Mouse (Mus musculus) spleen, postnatal 14 days (tissue): ENCODE results near the gene Zfp352.
"Not testable (repeated sequence)": the region's sequence is repeated elsewhere in the genome, so short reads cannot be mapped to it uniquely, and the experiment has no call there.

Source experiments
- DNase-seq, 2 experiments: peaks; one replicate each; pipeline ENCODE4 v3.0.0; 2021 to 2022; ENCODE audit warnings: low spot score in 2 of 2

Zfp352 gene

DNA sequence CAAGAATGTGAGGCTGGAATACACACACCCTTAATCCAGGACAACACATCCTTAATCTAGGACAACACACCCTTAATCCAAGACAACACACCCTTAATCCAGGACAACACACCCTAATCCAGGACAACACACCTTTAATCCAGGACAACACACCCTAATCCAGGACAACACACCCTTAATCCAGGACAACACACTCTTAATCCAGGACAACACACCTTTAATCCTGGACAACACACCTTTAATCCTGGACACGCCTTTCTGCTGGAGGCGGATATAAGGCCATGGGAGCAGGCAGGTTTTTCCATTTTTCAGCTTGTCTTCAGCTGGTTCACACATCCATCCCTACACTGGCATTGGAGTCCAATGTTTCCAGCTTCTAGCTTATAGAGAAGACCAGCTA is at the start of gene Zfp352:
Gene Zfp352, plus strand, starts transcription at position 301 of the 400 bp plus-strand sequence.
- no peak for DNase-seq

DNA sequence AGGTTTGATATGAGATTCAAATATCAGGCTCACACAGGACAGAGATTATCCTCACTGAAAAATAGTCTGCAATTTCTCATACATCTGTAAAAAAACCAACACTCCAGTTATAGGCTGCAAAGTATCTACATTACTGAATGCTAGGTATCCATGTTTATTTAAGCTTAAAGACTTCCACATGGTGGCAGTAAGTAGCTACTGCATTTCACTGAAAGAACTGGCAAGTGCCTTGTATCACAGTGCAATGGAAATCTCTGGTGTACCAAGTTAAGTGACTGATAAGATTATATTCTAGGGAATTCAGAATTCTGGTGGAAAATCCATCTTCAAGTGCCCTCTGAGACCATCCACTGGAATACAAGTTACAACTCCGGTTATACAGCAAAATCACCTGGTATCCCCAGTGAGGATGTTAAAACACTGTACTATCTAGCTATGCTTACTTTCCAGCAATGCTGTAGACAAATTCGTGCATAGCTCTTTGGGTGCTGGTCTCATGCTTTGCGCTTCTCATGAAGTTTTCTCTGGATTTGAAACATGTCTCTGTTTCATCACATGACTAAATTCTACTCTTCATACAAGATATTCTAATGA is 47.6 kb upstream of the Zfp352 start:
- no peak for DNase-seq

DNA sequence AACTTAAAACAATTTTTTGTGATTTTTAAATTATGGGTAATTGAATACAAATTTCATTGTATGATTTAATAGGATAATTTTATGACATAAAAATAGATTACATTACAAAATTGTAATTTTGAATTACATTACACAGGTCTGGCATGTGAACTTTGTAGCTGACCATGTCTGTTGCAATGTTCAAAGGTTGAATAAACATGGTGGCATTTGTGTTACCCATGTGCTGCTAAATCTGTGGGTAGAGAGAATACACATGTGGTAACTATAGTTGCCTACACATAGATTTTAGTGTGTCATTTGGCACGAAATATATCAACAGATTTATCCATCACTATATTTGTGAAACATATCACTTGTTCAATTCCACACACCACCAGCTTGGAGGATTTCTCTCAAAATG is 44.6 kb upstream of the Zfp352 start:
- DNase-seq: no peak

- no peak for DNase-seq
Measured at GRCm38 (mm10) chr4:90203421-90203820, 15.2 kb upstream of the Zfp352 start.

DNA sequence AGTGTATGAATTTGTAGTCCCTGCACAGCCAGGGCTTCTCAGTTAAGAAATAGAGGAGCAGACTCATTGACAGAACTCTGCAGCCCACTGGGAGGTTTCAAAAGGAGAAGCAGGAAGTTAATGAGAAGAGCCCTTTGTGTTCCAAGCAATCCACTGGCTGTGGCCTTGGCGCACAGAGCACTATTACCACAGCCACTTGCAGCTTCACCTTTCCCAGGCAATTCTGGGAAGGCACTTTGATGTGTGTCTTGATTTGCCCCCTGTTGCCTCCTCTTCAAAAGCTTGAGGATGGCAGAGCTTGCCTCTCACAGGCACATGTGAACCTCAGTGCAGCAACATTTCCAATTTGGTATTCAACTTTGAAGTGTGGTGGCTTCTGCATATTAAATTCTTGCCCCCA is 7.1 kb upstream of the Zfp352 start:
- no peak for DNase-seq

DNA sequence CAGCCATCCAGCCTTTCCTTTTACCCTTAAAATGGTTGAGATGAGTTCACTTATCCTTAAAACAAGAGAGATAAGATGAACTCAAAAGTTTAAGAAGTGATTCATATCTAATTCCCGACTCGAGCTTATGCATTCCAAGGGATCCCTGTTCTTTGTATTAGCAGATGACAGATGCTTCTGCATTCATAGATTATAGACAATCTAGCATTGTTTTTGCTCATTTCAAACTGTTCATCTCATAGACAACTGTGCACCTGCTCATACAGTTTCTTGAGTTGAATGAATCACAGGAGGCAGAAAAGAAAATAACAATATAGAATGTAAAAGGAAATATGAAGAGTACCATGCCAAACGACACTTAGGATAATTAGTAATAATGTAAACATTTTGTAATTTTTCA is 6.5 kb upstream of the Zfp352 start:
- no peak for DNase-seq

GRCm38 (mm10) chr4:90235646-90236045 is 17.0 kb downstream of the Zfp352 start:
- DNase-seq: not testable (repeated sequence)

GRCm38 (mm10) chr4:90269781-90270180 is 51.2 kb downstream of the Zfp352 start:
- DNase-seq: no peak
